Mouse (Mus musculus) small intestine, adult 2 months (tissue): ENCODE data around the gene Kmt2d.

Experiments used
- CTCF ChIP-seq: fragments of 200-500 bp; IDR thresholded peaks from 2 replicates; pipeline ENCODE4 v1.5.1; 2012; ENCODE audit warnings: low read depth, mild to moderate bottlenecking, control low read depth, inconsistent platforms, low read length, moderate library complexity, mixed read lengths; ENCODE audit not compliant: insufficient replicate concordance, insufficient read length; ENCODE audit errors: extremely low read depth
- POLR2A ChIP-seq: fragments of 200-500 bp; IDR thresholded peaks from 2 replicates; pipeline ENCODE4 v1.6.1; 2012; ENCODE audit warnings: low read depth, mild to moderate bottlenecking, control low read depth, inconsistent platforms, low read length, moderate library complexity

DNA sequence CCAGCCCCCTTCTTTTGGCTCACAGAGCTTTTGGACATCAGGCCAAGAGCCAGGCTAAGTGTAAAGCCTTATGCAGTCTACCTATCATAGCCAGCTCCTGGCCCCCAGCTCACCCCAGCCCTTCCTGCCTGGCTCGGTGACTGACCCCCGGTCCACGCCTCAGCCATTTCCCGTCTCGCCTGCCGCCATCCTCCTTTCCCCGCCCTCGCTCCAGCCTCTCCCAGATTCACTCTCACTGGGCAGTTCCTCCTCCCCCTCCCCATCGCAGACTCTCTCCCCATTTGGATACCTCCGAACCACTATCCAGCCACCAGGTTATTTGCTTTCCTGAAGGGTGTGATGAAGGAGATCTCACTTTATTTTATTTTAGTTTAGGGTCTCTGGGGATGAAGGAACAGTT, 26.5 kb upstream of the Kmt2d start:
- TF ChIP-seq CTCF (no peak), POLR2A (no peak)
